Mouse (Mus musculus) cerebellum, adult (tissue): Measurements from ENCODE around the gene Stxbp6.

Experiments
- ATAC-seq: cut with Nextera tagmentation; 2 replicates; pipeline ENCODE4 v1.9.2; 2017; ENCODE audit warnings: mild to moderate bottlenecking, moderate library complexity, mixed read lengths; ENCODE audit not compliant: insufficient number of reproducible peaks, low FRiP score, low TSS enrichment

The Stxbp6 gene

GRCm38 (mm10) chr12:45006049-45006448 is 68.5 kb downstream of the Stxbp6 start:
- no peak for ATAC-seq

- no peak for ATAC-seq
These were observed 72.5 kb downstream of the Stxbp6 start for GRCm38 (mm10) chr12:45001996-45002395.

GRCm38 (mm10) chr12:44997422-44997821 is 77.1 kb downstream of the Stxbp6 start:
- no peak for ATAC-seq

- no peak for ATAC-seq
These were observed 77.6 kb downstream of the Stxbp6 start for GRCm38 (mm10) chr12:44996897-44997296.

GRCm38 (mm10) chr12:44996274-44996673 is 78.2 kb downstream of the Stxbp6 start:
- no peak for ATAC-seq

- ATAC-seq = no peak
These were observed 81.1 kb downstream of the Stxbp6 start for GRCm38 (mm10) chr12:44993391-44993790.

- ATAC-seq = no peak
These were observed 81.7 kb downstream of the Stxbp6 start for GRCm38 (mm10) chr12:44992847-44993246.

- ATAC-seq = no peak
These were observed 84.1 kb downstream of the Stxbp6 start for GRCm38 (mm10) chr12:44990379-44990778.

- no peak for ATAC-seq
These were observed 85.5 kb downstream of the Stxbp6 start for GRCm38 (mm10) chr12:44989011-44989410.

GRCm38 (mm10) chr12:44987762-44988161 is 86.7 kb downstream of the Stxbp6 start:
- ATAC-seq = no peak

GRCm38 (mm10) chr12:44979316-44979848 is 95.1 kb downstream of the Stxbp6 start:
- ATAC-seq = no peak

GRCm38 (mm10) chr12:44975266-44975665 is 99.2 kb downstream of the Stxbp6 start:
- ATAC-seq = no peak

GRCm38 (mm10) chr12:44971477-44971876 is 103.0 kb downstream of the Stxbp6 start:
- ATAC-seq = no peak

GRCm38 (mm10) chr12:44967448-44967847 is 107.1 kb downstream of the Stxbp6 start:
- ATAC-seq = no peak

GRCm38 (mm10) chr12:44957474-44957873 is 117.0 kb downstream of the Stxbp6 start:
- ATAC-seq = no peak

GRCm38 (mm10) chr12:44953121-44953520 is 121.4 kb downstream of the Stxbp6 start:
- ATAC-seq = no peak

- ATAC-seq = no peak
These were observed 122.4 kb downstream of the Stxbp6 start for GRCm38 (mm10) chr12:44952072-44952471.

- no peak for ATAC-seq
These were observed 124.0 kb downstream of the Stxbp6 start for GRCm38 (mm10) chr12:44950559-44950958.

GRCm38 (mm10) chr12:44947823-44948222 is 126.7 kb downstream of the Stxbp6 start:
- ATAC-seq = no peak

GRCm38 (mm10) chr12:44940325-44940724 is 134.2 kb downstream of the Stxbp6 start:
- no peak for ATAC-seq

- ATAC-seq = no peak
These were observed 135.4 kb downstream of the Stxbp6 start for GRCm38 (mm10) chr12:44939106-44939505.

- no peak for ATAC-seq
These were observed 141.6 kb downstream of the Stxbp6 start for GRCm38 (mm10) chr12:44932954-44933353.

GRCm38 (mm10) chr12:44931716-44932115 is 142.8 kb downstream of the Stxbp6 start:
- no peak for ATAC-seq
